Mouse (Mus musculus) CH12F3 (cell line): ENCODE data around the gene Atp6v1g2.

Source experiments
- in situ Hi-C: fragments of 300-500 bp; cut with MboI; formaldehyde crosslinking; loops from 2 replicates; pipeline ENCODE4 v1.14.3; 2020; ENCODE audit warnings: low sequenced_read_pairs

The Atp6v1g2 gene

DNA sequence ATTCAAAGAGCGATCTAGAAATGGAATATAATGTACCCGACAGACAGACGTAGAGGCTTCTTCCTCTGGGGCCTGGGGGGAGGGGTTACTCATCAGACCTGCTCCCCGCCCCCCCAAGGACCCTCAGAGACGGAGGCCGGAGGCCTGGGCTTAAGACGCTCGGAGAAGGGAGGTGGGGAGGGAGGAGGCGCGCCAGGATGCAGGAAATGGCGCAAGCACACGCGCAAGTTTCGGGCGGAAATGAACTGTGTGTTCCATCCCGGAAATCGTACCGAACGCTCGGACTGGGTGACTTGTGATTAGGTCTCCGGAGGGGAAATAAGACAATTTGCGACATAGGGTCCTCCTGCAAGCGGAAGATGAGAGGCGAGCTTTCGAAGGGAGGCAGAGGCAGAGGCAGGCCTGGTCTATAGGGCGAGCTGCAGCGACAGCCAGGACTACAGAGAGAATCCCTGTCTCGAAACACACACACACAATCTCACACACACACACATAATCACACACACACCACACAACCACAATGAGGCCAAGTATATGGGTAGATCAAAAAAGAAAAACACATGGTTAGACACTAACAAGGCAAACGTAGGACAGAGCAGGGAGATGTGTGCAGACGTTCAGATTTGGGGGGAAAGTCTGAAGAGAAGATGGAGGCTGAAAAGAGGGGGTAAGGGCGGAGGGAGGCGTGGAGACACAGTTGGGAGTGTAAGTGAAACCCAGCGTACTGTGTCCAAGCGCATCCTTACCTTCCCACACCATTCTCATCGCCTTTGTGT is 2.3 kb downstream of the Atp6v1g2 start, which contains the start of gene Nfkbil1:
Gene Nfkbil1 (minus strand): TSS at position 179 of the 776 bp plus-strand sequence.
- in situ Hi-C loops: no loop called here

GRCm38 (mm10) chr17:35236390-35236746 is 2.9 kb downstream of the Atp6v1g2 start:
- in situ Hi-C loops: no loop called here

- in situ Hi-C loops: no loop called here
Observed at GRCm38 (mm10) chr17:35236996-35237395, 3.5 kb downstream of the Atp6v1g2 start.

- in situ Hi-C loops: no loop called here
Observed at GRCm38 (mm10) chr17:35237504-35237903, 4.0 kb downstream of the Atp6v1g2 start.

- in situ Hi-C loops: no loop called here
Observed at GRCm38 (mm10) chr17:35239700-35240099, 6.2 kb downstream of the Atp6v1g2 start.

- in situ Hi-C loops: no loop called here
Observed at GRCm38 (mm10) chr17:35240384-35241304, 7.2 kb downstream of the Atp6v1g2 start.

DNA sequence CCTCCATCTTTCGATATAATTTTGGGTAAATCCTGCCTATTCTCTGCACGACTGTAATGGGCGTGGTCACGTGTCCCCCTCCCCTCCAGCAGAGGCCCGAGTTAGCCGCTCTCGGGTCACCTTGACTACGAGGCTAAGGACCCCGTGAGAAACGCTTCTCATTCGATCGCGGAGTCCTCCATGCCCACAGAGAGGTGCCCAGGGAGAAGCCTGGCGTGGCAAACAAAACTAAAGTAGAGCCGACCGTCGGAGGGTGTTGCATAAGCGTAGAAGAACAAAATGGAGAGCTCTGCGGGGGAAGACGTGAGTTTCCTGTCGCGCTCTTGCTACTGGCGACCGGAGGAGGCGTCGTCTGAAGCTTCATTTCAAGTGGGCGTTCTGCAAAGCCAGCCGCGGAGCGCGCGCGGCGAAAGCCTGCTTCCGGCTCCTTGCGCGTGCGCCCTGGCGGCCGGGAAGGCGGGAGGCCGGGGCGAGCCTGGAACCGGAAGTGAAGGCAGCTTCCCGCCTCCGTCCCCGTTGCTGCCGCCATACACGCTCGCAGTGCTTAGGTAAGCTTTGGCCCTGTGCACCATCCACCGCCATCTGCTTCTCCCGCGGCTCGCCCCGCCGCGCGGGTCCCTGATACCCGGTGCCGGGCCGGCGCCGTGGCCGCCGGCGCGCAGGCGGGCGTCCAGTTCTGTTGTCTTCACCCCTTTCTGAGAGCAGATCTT is 8.0 kb downstream of the Atp6v1g2 start, which contains the start of gene Ddx39b:
Gene Ddx39b (plus strand): TSS at position 442 of the 710 bp plus-strand sequence.
- in situ Hi-C loops: no loop called here

GRCm38 (mm10) chr17:35242015-35242941 is 8.8 kb downstream of the Atp6v1g2 start:
- in situ Hi-C loops: no loop called here

DNA sequence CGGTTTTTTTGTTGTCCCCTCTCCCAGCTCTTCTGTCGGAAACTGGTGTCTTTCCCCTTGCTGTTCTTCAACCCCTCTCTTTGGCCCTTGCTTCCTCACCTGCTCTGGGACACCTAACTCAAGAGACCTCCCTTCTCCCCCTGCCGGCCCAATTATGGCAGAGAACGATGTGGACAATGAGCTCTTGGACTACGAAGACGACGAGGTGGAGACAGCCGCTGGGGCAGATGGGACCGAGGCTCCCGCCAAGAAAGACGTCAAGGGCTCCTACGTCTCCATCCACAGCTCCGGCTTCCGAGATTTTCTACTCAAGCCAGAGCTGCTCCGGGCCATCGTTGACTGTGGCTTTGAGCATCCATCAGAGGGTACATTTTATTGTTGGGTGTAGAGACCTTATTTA is 9.6 kb downstream of the Atp6v1g2 start:
- in situ Hi-C loops: no loop called here

DNA sequence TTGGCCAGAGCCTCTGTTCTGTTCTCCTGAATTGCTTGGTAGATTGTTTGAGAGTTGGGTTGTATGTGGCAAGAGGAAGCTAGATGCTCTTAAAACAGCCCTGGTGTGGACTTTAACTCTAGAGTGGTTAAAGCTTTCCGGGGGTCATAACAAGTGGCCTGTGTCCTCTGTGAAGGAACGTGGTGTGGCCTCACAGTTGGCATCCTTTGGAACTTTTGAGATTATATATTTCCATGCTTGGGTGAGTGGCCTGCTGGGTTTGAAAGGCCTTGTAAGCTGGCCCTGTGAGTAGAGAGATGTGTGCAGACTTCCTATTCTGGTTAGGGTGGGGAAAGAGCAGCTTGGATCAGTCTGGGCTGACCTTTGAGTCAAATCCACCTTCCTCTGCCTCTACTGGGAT is 11.5 kb downstream of the Atp6v1g2 start:
- in situ Hi-C loops: no loop called here

DNA sequence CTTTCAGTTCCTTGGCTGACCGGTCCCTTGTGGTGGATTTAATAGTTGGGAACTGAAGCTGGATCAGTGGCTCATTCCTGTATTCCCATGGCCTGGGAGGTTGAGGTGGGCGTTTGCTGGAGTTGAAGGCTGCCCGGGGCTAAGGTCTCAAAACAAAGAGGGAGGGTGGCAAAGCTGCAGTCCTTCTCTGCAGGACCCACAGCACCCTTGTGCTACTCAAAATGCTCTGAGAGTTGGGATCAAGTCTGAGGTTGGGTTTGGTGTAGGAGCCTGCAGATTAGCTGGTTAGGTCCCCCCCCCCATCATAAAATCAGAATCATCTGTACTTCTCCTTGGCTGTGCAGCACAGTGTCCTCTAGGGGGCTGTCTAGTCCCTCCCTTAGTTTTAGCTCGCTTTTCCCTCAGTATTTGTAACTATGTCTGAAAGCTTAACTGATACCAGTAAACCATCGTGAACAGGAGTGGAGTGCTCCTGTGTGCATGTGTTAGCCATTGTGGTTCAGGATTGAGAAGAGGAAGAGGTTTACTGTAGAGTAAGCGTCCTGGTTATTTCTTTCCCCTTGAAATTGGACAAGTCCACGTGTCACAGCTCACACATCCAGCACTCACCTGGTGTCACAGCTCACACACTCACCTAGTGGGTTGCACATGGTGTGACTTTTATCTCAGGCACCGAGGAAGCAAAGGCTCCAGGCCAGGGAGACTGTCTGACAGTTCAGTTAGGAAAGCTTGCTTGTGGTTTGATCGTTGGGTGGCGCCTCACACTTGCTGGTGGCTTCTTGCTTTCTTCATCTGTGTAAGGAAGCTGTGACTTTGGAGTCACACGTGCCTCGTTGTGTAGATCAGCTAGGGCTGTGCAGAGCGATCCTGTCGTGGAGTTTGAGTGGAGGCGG is 12.5 kb downstream of the Atp6v1g2 start:
- in situ Hi-C loops: no loop called here

DNA sequence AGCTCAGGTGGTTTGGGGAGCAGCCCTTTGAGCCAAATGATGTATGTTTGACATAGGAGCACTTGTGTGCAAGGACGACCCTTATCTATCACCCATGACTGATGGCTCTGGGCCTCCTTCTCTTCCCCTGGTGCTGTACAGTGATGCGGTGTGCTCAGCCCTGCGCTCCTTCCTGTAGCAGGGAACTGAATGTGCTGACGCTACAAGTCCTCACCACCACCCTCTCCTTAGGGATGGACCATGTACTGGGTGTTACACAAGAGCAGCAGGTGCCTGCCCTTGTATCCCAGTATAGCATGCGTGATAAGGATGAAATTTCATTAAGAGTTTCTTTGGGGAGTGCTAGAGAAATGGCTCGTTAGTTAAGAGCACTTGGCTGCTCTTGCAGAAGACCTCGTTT is 13.7 kb downstream of the Atp6v1g2 start:
- in situ Hi-C loops: no loop called here

- in situ Hi-C loops: no loop called here
Observed at GRCm38 (mm10) chr17:35248986-35249385, 15.5 kb downstream of the Atp6v1g2 start.

DNA sequence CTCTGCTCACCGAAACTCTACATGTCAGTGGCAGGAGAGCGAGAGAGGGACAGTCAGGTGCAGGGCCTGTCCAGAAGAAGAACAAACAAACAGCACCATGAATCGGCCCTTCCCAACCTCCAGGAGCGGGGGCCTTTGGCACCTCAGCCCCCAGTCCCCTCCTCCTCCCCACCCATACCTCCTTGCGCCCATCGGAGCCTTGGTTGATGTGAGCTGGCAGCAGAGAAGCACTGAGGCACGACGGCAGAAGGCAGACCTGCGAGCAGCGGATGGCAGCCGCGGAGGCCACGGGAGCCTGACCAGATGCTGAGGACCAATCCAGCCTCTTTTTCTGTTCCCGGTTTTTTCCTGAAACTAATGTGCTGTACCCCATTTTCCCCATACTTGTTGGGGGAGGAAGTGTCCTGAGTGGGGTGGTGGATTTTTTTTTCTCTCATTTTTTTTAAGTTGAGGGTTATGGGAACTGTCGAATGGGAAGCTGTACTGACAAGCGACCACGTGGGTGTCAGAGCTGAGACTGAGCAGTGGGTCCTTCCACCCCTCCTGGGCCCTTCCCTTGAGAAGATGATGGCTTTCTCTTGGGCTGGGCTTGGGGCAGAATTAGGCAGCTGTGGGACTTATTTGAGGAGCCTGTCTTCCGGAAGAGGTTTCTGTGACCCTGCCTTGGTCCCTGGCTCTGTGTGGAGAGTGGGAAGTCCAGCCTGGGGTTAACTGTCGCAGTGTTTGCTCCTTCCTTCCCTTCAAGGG is 16.2 kb downstream of the Atp6v1g2 start:
- in situ Hi-C loops: no loop called here

DNA sequence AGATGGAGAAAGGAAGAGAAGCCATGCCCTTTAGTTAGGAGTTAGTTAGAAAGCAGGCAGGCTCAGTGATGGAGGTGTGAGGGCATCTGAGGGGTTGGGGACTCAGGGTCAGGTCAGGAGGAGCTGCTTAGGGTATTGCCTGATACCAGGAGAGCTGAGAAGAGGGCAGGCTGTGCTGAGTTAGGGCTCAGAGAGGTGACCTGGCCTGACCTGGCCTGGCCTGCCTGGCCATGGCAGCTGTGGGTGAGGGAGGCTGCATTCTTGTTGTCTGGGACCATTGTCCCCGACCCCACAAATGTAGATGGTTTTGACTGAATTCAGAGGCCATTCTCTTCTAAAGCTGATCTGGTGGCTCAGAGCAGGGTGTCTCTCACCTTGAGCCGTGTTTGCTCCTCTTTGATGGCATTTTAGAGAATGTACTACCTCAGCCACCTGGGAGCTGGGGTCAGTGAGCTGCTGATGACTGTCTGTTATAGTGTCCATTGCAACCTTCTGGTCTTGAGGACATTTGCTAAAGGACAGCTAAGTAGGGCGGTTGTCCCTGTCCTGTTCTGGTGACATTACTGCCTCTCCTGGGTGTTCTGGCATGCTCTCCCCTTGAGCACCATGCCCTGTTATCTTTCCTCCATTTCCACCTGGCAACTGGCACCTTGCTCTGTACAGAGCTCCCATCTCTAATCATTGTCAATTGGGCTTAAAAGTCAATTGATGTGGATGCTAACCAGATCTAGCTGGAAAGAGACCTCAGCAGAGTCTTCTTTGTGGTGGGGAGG is 17.1 kb downstream of the Atp6v1g2 start:
- in situ Hi-C loops: no loop called here

DNA sequence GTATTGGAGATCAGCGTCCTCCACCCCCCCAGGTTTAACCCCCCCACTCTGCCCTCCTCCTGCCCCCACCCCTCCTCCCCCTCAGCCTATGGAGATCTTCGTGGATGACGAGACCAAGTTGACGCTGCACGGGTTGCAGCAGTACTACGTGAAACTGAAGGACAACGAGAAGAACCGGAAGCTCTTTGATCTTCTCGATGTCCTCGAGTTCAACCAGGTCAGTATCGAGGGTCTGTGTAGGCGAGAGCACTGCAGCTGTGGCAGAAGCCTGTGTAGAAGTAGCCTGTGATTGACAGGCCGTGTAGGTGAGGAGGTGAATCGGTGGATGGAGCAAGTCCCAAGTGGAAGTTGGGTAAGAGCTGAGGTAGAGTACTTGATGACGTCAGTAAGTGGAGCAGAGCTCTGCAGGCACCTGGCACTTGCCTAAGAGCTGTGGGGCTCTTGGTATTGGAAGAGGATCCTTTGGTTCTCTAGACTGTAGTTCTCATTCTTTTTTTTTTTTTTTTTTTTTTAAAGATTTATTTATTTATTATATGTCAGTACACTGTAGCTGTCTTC is 17.8 kb downstream of the Atp6v1g2 start:
- in situ Hi-C loops: no loop called here

DNA sequence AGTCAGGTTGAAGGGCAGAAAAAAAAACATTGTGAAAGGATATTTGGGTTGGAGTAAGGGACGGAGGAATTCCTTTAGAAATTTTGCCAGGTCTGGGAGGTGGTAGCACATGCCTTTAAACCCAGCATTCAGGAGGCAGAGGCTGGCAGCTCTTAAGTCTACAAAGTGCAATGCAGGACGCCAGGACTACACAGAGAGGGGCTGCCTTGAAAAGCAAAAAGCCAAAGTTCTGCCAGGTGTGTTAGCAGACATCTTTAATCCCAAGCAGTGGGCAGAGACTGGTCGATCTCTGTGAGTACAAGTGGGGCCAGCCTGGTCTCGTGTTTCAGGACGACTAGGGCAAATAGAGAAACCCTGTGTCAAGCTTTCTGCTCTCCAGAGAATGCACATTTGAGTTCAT is 18.5 kb downstream of the Atp6v1g2 start:
- in situ Hi-C loops: no loop called here
